Mouse (Mus musculus): Measurements from ENCODE around the gene Fpr2. TPM values are rescaled to one million over a fixed set of nuclear protein-coding genes. Genes with fewer than 3 reads are reported as not detected.

The Fpr2 gene
- polyA plus RNA-seq, 1 experiment: not detected

DNA sequence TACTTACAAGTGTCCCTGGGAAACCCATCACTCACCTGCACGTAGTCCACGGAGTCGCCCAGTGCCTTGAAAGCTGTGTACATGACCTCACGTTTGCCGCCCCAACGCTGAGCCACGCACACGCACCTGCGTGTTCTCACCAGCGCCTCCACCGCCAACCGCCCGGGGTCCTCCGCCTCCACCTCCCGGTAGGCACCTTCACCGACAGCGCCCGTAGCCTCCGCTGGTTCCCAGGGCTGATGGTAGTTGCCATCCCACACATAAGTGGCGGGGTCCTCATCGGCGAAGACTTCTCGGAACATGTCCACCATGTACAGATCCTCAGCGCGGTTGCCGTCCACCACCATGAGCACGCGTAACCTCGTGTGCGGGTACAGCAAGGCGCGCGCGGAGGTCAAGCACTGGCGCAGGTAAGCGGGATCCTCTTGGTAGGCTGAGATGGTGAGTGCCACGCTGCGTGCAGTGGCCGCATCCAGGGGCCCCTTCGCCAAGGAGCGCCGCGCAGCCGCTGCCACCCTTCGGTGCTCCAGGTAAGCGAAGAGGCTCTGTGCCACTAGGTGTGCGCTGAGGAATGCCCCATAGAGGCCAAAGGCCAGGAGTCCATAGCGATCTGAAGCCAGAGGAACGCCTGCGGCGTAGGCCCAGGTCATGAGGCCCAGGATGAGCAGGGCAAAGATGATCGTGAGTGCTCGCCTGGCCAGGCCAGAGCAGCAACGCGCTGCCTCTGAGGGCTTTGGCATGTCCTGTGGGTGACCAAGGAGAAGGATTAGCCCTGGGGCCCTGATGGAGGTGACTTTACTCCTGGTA lies 37.5 kb upstream of the Fpr2 start:
- Histone ChIP-seq H3K36me3 (ENCODE audit: control insufficient read depth) (no peaks in the 10 kb centered on the region), H3K9me3 (ENCODE audit: control insufficient read depth, low read length) (no peaks in the 10 kb centered on the region), H3K4me1 (ENCODE audit: control insufficient read depth) (peaks cover 7% of the 10 kb centered on the region), H3K27me3 (ENCODE audit: control insufficient read depth) (peaks cover 18% of the 10 kb centered on the region), H3K4me3 (replicated peaks) (no peak overlapping the region)
- TF ChIP-seq GATA1 (IDR thresholded peaks at IDR 0.05; ENCODE audit: low read length) (no peak), TAL1 (IDR thresholded peaks at IDR 0.05; ENCODE audit: low read length) (no peak)

GRCm38 (mm10) chr17:17855064-17855838 lies 32.4 kb upstream of the Fpr2 start, which contains the start of gene Has1:
Has1 (minus strand) TSS chr17:17855205.
- H3K4me1 ChIP-seq (ENCODE audit: control insufficient read depth): no peaks in the 10 kb centered on the region
- TF ChIP-seq TAL1 (IDR thresholded peaks at IDR 0.05; ENCODE audit: low read length) (no peak), GATA1 (IDR thresholded peaks at IDR 0.05; ENCODE audit: low read length) (no peak)
- peaks cover 10% of the 10 kb centered on the region for H3K27me3 ChIP-seq (ENCODE audit: control insufficient read depth)
- no peaks in the 10 kb centered on the region for H3K36me3 ChIP-seq (ENCODE audit: control insufficient read depth)
- H3K4me3 ChIP-seq (replicated peaks): no peak within 1 kb of the TSS
- no peaks in the 10 kb centered on the region for H3K9me3 ChIP-seq (ENCODE audit: control insufficient read depth, low read length)

DNA sequence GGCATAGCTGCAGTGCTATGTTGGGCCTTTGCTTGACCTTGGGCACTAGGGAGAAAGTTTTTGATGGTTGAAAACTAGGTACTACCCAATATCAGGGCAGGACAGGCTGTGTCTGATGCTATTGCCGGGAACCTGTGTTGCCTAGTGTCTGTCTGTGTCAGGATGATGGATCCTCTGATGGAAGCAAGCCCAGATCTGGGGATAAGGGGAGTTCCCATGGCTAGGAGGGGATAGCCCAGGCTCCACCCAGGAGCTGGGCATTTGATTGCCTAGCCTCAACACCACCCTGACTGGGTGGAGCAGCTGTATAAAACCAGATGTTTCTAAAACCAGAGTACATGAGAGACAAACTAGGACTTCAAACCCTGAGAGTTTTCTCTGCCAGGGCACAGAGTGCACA lies 31.0 kb upstream of the Fpr2 start:
- H3K9me3 ChIP-seq (ENCODE audit: control insufficient read depth, low read length): no peaks in the 10 kb centered on the region
- no peak overlapping the region for H3K4me3 ChIP-seq (replicated peaks)
- 0 out of 2 replicates have a peak, but pooled peaks cover under 1% of the 10 kb centered on the region for H3K27me3 ChIP-seq (ENCODE audit: control insufficient read depth)
- TF ChIP-seq GATA1 (IDR thresholded peaks at IDR 0.05; ENCODE audit: low read length): no peak
- no peak for TF ChIP-seq TAL1 (IDR thresholded peaks at IDR 0.05; ENCODE audit: low read length)
- H3K36me3 ChIP-seq (ENCODE audit: control insufficient read depth): no peaks in the 10 kb centered on the region
- no peaks in the 10 kb centered on the region for H3K4me1 ChIP-seq (ENCODE audit: control insufficient read depth)

DNA sequence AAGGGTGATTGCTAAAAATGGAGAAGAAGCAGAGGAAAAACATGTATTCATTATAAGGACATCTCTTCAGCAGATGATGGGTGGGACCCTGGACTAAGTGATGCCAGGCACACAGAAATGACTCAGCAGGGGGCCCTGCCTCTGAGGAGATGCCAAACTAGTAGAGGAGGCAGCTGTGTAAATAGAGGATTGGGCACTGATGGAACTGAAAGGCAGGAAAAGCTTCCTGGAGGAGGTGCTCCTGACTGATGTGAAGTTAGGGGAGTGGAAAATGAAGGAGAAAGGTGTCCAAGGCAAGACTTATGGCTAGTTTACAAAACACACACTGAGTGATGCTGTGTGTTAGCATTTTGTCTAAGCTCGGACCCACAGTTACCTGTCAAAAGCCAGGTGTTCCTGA lies 30.2 kb upstream of the Fpr2 start:
- H3K9me3 ChIP-seq (ENCODE audit: control insufficient read depth, low read length): no peaks in the 10 kb centered on the region

DNA sequence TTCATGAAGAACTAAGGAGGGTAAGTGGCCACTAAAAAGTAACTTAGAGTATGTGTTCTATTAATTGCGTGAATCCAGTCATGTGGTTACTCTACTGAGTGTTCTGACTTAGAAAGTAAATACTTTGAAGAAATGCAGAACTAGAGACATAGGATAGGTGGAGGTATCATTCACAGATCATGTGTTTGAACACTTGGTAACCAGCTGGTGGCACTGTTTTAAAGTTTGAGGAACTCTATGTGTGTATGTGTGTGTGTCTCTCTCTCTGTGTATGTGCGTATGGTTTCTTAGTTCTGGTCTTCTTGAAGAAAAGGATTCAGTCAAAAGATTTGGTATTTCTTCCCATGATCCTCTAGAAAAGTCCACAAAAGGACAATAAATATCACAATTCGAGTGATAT lies 27.5 kb upstream of the Fpr2 start:
- Histone ChIP-seq H3K9me3 (ENCODE audit: control insufficient read depth, low read length) (no peaks in the 10 kb centered on the region), H3K4me1 (ENCODE audit: control insufficient read depth) (no peaks in the 10 kb centered on the region), H3K4me3 (replicated peaks) (no peak overlapping the region), H3K27me3 (ENCODE audit: control insufficient read depth) (no peaks in the 10 kb centered on the region), H3K36me3 (ENCODE audit: control insufficient read depth) (no peaks in the 10 kb centered on the region)
- TF ChIP-seq GATA1 (IDR thresholded peaks at IDR 0.05; ENCODE audit: low read length): no peak
- no peak for TF ChIP-seq TAL1 (IDR thresholded peaks at IDR 0.05; ENCODE audit: low read length)

More for the DNA sequence above, 30.2 kb upstream of the Fpr2 start:
- H3K4me3 ChIP-seq (replicated peaks): no peak overlapping the region
- TF ChIP-seq GATA1 (IDR thresholded peaks at IDR 0.05; ENCODE audit: low read length) (no peak), TAL1 (IDR thresholded peaks at IDR 0.05; ENCODE audit: low read length) (no peak)
- H3K4me1 ChIP-seq (ENCODE audit: control insufficient read depth): no peaks in the 10 kb centered on the region
- H3K36me3 ChIP-seq (ENCODE audit: control insufficient read depth): no peaks in the 10 kb centered on the region
- H3K27me3 ChIP-seq (ENCODE audit: control insufficient read depth): no peaks in the 10 kb centered on the region

DNA sequence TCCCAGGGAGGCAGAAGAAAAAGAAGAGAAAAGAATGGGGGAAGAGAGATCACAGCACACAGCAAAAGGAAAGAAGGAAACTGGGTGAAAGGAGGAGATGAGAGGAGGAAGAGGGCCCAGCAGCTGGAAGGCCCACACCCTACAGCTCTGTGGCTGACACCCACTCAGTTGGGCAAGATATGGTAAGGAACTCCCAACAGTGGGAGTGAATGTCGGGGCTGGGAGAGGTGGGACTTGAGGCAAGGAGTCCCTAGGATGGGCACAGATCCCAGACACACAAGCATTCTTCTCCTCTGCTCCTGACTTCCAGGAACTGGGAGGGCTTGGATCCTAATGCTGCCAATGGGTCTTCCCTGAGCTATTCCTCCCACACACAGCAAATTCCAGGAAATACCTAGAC lies 25.3 kb upstream of the Fpr2 start:
- Histone ChIP-seq H3K36me3 (ENCODE audit: control insufficient read depth) (no peaks in the 10 kb centered on the region), H3K27me3 (ENCODE audit: control insufficient read depth) (no peaks in the 10 kb centered on the region), H3K4me1 (ENCODE audit: control insufficient read depth) (no peaks in the 10 kb centered on the region), H3K9me3 (ENCODE audit: control insufficient read depth, low read length) (no peaks in the 10 kb centered on the region), H3K4me3 (replicated peaks) (no peak overlapping the region)
- no peak for TF ChIP-seq GATA1 (IDR thresholded peaks at IDR 0.05; ENCODE audit: low read length)
- no peak for TF ChIP-seq TAL1 (IDR thresholded peaks at IDR 0.05; ENCODE audit: low read length)

DNA sequence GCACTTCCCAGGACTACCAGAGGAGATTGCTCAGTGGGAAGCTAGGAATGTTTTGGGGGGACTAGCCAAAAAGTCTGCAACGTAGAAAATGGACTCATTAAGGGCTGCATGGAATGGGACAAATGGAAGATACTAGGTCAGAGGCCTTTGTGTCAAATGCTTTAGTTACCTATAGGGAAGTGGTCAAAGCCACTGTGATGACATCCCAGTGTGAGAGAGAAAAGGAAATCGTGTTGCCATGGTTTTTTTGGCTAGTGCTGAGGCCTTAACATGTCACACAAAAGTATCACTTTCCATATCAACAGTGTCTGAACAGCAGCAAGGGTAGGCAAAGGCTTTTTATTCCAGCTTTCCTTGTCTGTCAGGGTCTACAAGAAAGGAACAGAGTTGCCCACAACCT lies 22.5 kb upstream of the Fpr2 start:
- Histone ChIP-seq H3K36me3 (ENCODE audit: control insufficient read depth) (no peaks in the 10 kb centered on the region), H3K27me3 (ENCODE audit: control insufficient read depth) (no peaks in the 10 kb centered on the region), H3K4me3 (replicated peaks) (no peak overlapping the region), H3K4me1 (ENCODE audit: control insufficient read depth) (no peaks in the 10 kb centered on the region), H3K9me3 (ENCODE audit: control insufficient read depth, low read length) (no peaks in the 10 kb centered on the region)
- no peak for TF ChIP-seq TAL1 (IDR thresholded peaks at IDR 0.05; ENCODE audit: low read length)
- no peak for TF ChIP-seq GATA1 (IDR thresholded peaks at IDR 0.05; ENCODE audit: low read length)

DNA sequence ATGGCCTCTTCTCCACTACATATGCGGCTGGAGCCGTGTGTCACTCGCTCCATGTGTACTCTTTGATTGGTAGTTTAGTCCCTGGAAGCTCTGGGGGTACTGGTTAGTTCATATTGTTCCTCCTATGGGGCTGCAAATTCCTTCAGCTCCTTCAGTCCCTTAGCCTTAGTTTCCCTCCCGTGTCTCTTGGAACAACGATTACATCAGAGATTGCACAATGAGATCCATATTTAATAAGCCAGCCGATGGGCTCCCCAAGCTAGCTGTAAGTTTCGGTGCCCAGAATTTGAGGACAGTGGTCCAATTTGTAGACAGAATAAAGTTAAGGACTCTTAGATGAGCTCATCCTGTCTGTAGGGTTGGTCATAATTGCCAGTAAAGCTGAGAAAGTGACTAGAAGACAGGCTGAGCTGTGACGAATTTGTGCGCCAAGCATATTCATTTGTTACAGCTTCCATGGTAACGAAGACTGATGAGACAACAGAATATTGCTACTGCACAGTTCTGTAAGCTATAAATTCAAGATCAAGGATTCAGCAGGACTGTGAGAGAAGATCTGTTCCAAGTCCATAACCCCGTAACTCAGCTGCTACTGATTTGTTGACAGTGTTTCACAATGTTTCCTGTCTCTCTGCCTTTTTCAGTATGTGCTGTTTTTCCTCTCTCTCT lies 20.7 kb upstream of the Fpr2 start:
- Histone ChIP-seq H3K4me1 (ENCODE audit: control insufficient read depth) (no peaks in the 10 kb centered on the region), H3K36me3 (ENCODE audit: control insufficient read depth) (no peaks in the 10 kb centered on the region), H3K4me3 (replicated peaks) (no peak overlapping the region), H3K9me3 (ENCODE audit: control insufficient read depth, low read length) (no peaks in the 10 kb centered on the region), H3K27me3 (ENCODE audit: control insufficient read depth) (no peaks in the 10 kb centered on the region)
- TF ChIP-seq GATA1 (IDR thresholded peaks at IDR 0.05; ENCODE audit: low read length) (no peak), TAL1 (IDR thresholded peaks at IDR 0.05; ENCODE audit: low read length) (no peak)
